Mouse (Mus musculus) C2C12 (cell line): ENCODE data around the gene Ocm. TPM values are rescaled to one million over a fixed set of nuclear protein-coding genes. Genes with fewer than 3 reads are reported as not detected.

Experiments
- H3K27me3 ChIP-seq: one replicate; pipeline ENCODE4 v1.6.1; 2011; ENCODE audit not compliant: control insufficient read depth, insufficient read depth, insufficient read length
- H3K36me3 ChIP-seq: one replicate; pipeline ENCODE4 v1.6.1; 2011; ENCODE audit not compliant: control insufficient read depth, insufficient read depth
- H3K4me3 ChIP-seq: one replicate; pipeline ENCODE4 v1.5.1; 2011; ENCODE audit warnings: mild to moderate bottlenecking, control low read depth; ENCODE audit not compliant: poor library complexity, insufficient read depth, severe bottlenecking
- H3K79me2 ChIP-seq: one replicate; pipeline ENCODE4 v1.6.1; 2011; ENCODE audit not compliant: control insufficient read depth, insufficient read depth
- H3K79me3 ChIP-seq: one replicate; pipeline ENCODE4 v1.6.1; 2011; ENCODE audit warnings: low read depth, control low read depth
- H3ac ChIP-seq: one replicate; pipeline ENCODE3; 2011; ENCODE audit warnings: low read depth; ENCODE audit not compliant: control insufficient read depth, insufficient read length
- CEBPB ChIP-seq: IDR thresholded peaks from one replicate; pipeline ENCODE4 v1.6.1; 2011; ENCODE audit warnings: low read depth, mild to moderate bottlenecking, control low read depth, moderate library complexity
- CTCF ChIP-seq: IDR thresholded peaks from one replicate; pipeline ENCODE4 v1.5.1; 2011; ENCODE audit not compliant: control insufficient read depth, insufficient read depth, insufficient read length
- FOSL1 ChIP-seq: IDR thresholded peaks from one replicate; pipeline ENCODE4 v1.8.0; 2011; ENCODE audit warnings: mild to moderate bottlenecking, low read length; ENCODE audit not compliant: poor library complexity, insufficient read depth, severe bottlenecking
- MAX ChIP-seq: IDR thresholded peaks from one replicate; pipeline ENCODE4 v1.6.1; 2011; ENCODE audit warnings: mild to moderate bottlenecking, control low read depth
- MYOD1 ChIP-seq: IDR thresholded peaks from one replicate; pipeline ENCODE4 v1.6.1; 2011; ENCODE audit warnings: low read depth; ENCODE audit not compliant: control insufficient read depth, insufficient read length
- MYOG ChIP-seq: IDR thresholded peaks from one replicate; pipeline ENCODE4 v1.6.1; 2011; ENCODE audit not compliant: control insufficient read depth, insufficient read length; ENCODE audit errors: extremely low read depth
- USF1 ChIP-seq: IDR thresholded peaks from one replicate; pipeline ENCODE4 v1.6.1; 2011; ENCODE audit warnings: low read depth, mild to moderate bottlenecking, control low read depth, moderate library complexity
- polyA plus RNA-seq: library from polyadenylated mRNA; unstranded; fragments of >200 nt; fragmentation: generic; extraction: Trizol; gene quantifications from one replicate; pipeline ENCODE4 v1.2.1, GENCODE M21; 2012; ENCODE audit warnings: missing spikeins

Ocm gene
- polyA plus RNA-seq, 1 experiment: not detected

DNA sequence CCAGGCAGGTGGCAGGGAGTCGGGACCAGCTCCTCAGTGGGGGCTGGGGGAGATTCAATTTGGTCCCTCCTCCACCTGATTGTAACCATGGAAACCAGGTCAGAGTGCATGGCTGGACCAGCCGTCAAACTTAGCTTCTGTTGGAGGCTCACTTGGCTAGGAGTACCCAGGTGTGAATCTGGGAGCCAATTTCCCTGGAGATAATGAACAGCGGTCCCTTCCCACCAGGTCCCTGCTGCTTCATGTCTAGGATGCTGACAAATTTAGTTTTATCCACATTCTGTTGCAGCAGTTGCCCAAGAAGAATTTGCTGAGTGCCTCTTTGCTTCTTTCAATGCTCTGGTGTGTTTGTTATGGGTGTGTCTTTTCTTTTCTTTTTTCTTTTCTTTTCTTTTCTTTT, 27.0 kb upstream of the Ocm start:
- Histone ChIP-seq H3K79me2 (no peaks in the 10 kb centered on the region), H3K4me3 (no peak overlapping the region), H3K36me3 (no peaks in the 10 kb centered on the region), H3K27me3 (peaks cover 11% of the 10 kb centered on the region), H3ac (no peak overlapping the region), H3K79me3 (no peaks in the 10 kb centered on the region)
- TF ChIP-seq CTCF (no peak), MAX (no peak), MYOD1 (no peak), CEBPB (no peak), USF1 (no peak), FOSL1 (no peak), MYOG (no peak)

DNA sequence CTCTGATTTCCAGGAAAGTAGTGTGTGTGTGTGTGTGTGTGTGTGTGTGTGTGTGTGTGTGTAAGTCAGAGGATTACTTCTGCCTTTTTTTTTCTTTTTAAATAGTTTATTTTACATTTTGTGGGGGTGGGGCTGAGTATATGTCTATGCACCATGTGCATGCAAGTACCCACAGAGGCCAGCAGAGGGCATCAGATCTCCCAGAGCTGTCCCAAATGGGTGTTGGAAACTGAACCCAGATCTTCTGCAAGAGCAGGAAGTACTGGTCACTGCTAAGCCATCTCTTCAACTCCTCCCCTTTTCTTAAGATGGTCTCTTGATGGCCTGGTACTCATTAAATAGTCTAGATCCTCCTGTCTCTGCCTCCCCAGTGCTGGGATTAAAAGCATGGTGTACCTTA, 24.8 kb upstream of the Ocm start:
- no peak overlapping the region for H3ac ChIP-seq
- no peaks in the 10 kb centered on the region for H3K36me3 ChIP-seq
- no peak overlapping the region for H3K4me3 ChIP-seq
- no peaks in the 10 kb centered on the region for H3K79me3 ChIP-seq
- no peaks in the 10 kb centered on the region for H3K79me2 ChIP-seq
- H3K27me3 ChIP-seq: peaks cover 4% of the 10 kb centered on the region
- no peak for TF ChIP-seq FOSL1
- TF ChIP-seq MYOD1: no peak
- no peak for TF ChIP-seq USF1
- no peak for TF ChIP-seq MYOG
- TF ChIP-seq CTCF: no peak
- no peak for TF ChIP-seq CEBPB
- no peak for TF ChIP-seq MAX

DNA sequence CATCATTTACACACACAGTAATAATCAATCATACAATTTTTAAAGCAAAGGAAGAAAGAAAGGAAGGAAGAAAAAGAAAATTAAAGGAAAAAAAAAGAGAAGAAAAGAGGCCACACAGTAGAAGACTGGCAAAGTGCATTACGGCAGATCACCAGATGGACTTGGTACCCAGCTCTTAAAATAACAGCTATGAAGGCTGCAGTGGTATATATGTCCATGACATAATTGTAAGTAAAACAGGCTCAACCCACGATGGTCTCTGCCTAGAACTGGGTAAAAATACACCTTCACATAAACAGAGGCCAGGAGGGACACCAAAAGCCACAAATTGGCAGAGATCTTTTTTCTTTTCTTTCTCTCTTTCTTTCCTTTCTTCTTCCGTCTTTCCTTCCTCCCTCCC, 23.4 kb upstream of the Ocm start:
- Histone ChIP-seq H3K4me3 (no peak overlapping the region), H3K27me3 (peaks cover 4% of the 10 kb centered on the region), H3ac (no peak overlapping the region), H3K36me3 (no peaks in the 10 kb centered on the region), H3K79me3 (no peaks in the 10 kb centered on the region), H3K79me2 (no peaks in the 10 kb centered on the region)
- TF ChIP-seq MYOG: no peak
- TF ChIP-seq MAX: no peak
- no peak for TF ChIP-seq CTCF
- no peak for TF ChIP-seq USF1
- no peak for TF ChIP-seq CEBPB
- TF ChIP-seq MYOD1: no peak
- no peak for TF ChIP-seq FOSL1

DNA sequence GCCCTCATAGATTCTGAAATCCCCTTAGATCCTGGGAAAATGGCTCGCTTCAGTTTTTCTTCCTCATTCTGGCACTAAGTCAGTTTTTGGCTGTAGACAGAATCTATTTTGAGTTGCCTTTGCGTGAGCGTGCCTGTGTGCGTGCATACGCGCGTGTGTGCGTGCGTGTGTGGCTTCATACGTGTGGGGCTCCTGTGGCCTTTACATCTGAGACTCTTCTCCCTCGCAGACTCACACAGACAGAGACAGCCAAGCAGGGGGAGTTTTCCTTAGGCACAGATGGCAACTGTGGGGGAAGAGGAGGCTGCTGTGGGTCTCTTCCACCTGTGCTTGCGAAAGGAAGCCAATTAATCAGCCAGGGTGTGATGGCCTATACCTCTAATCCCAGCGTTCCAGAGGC, 20.9 kb upstream of the Ocm start:
- TF ChIP-seq USF1 (no peak), MYOD1 (no peak), MYOG (no peak), CEBPB (no peak), FOSL1 (no peak), MAX (no peak), CTCF (no peak)
- H3ac ChIP-seq: no peak overlapping the region
- no peak overlapping the region for H3K4me3 ChIP-seq
- no peaks in the 10 kb centered on the region for H3K36me3 ChIP-seq
- H3K79me2 ChIP-seq: no peaks in the 10 kb centered on the region
- peaks cover 4% of the 10 kb centered on the region for H3K27me3 ChIP-seq
- H3K79me3 ChIP-seq: no peaks in the 10 kb centered on the region

- no peaks in the 10 kb centered on the region for H3K36me3 ChIP-seq
- H3K79me2 ChIP-seq: no peaks in the 10 kb centered on the region
- no peaks in the 10 kb centered on the region for H3K79me3 ChIP-seq
- no peak overlapping the region for H3ac ChIP-seq
- peaks cover 4% of the 10 kb centered on the region for H3K27me3 ChIP-seq
- no peak for TF ChIP-seq MYOG
- H3K4me3 ChIP-seq: no peak overlapping the region
These were observed 16.7 kb upstream of the Ocm start for GRCm38 (mm10) chr5:144043166-144043565.

- H3ac ChIP-seq: no peak overlapping the region
- no peaks in the 10 kb centered on the region for H3K36me3 ChIP-seq
- H3K79me3 ChIP-seq: no peaks in the 10 kb centered on the region
- TF ChIP-seq FOSL1 (no peak), CTCF (peak; percentile 80)
- no peaks in the 10 kb centered on the region for H3K79me2 ChIP-seq
- H3K4me3 ChIP-seq: no peak overlapping the region
- peaks cover 6% of the 10 kb centered on the region for H3K27me3 ChIP-seq
These were observed 14.4 kb upstream of the Ocm start for GRCm38 (mm10) chr5:144040720-144041364.
